Mouse (Mus musculus): ENCODE data around the gene Rps7.

DNA sequence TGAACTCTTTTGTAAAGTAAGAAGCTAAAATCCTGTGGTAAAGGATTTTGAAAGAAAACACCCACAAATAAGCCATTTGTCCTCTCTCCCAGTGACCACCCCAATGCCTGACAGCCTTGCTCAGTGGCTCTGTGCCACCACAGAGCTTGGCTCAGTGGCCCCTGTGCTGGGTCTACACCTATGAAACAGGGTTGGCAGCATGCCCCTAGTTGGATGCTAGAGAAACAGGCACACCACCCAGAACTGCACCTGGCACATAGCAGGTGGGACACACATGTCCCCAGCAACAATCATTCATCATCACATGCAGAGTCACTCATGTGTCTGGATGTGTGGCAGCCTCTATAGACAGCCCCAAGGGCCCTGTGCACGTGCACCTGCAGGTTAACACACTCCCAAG lies 32.3 kb downstream of the Rps7 start:
- TF ChIP-seq TBP (conservative IDR thresholded peaks at IDR 0.05; ENCODE audit: low read depth, low read length) (no peak), NRF1 (IDR thresholded peaks at IDR 0.05; ENCODE audit: low read depth, low read length) (no peak), EP300 (IDR thresholded peaks at IDR 0.05; ENCODE audit: low read length) (no peak)

Data from CH12.LX (cell line).